Mouse (Mus musculus): ENCODE measurements around the gene Cask.
A peak's percentile ranks its signal among the peaks of the same experiment; 100 is the strongest.
"Not testable (repeated sequence)": the region's sequence is repeated elsewhere in the genome, so short reads cannot be mapped to it uniquely, and the experiment has no call there.

The Cask gene

GRCm38 (mm10) chrX:13851285-13851684, at the start of gene Cask:
Gene Cask, minus strand, starts transcription at chrX:13851367.
- no peak for DNase-seq

GRCm38 (mm10) chrX:13889976-13890375, 38.8 kb upstream of the Cask start:
- no peak for DNase-seq

DNA sequence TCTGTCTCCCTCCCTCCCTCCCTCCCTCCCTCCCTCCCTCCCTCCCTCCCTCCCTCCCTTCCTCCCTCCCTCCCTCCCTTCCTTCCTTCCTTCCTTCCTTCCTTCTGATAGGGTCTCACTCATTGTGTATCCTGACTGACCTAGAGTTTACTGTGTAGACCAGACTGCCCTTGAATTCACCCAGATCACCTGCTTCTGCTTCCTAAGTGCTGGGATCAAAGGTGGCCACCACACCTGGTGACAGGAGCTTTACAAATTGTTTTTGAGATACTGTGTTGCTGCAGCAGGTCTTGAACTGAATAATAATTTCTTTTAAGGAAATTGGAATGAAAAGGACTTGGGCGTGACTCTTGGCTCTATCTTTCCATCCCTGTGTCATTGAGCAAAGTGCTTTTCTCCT, 33.2 kb upstream of the Cask start:
- no peak for DNase-seq

DNA sequence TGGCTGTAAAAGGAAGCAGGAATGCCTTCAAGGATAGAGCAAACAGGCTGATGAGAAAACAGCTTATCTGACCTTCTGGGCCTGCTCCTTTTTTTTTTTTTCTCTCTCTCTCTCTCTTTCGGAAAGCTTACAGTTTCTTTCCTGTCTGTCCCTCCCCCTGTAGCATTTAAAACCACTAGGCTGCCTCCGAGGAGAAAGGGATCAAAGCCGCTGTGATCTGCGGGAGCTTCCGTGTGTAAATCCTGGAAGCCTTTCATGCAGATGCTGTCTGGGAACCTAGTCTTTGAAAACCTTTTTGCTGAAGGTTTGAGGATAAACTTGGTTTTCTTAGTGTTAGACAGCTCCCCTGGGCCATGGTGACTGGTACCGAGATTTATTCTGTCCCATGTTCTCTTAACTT, 30.8 kb upstream of the Cask start:
- no peak for DNase-seq

GRCm38 (mm10) chrX:13860145-13860544, 9.0 kb upstream of the Cask start:
- no peak for DNase-seq

DNA sequence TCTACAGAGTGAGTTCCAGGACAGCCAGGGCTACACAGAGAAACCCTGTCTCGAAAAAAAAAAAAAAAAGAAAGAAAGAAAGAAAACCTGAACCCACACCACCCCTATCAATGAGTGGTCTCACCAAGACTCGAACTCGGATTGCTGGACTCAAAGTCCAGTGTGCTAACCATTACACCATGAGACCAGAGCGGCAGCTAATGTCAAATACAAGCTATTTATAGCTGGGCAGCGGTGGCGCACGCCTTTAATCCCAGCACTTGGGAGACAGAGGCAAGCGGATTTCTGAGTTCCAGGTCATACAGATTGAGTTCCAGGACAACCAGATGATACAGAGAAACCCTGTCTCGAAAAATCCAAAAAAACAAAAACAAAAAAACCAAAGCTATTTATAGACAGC, 7.9 kb upstream of the Cask start:
- no peak for DNase-seq

DNA sequence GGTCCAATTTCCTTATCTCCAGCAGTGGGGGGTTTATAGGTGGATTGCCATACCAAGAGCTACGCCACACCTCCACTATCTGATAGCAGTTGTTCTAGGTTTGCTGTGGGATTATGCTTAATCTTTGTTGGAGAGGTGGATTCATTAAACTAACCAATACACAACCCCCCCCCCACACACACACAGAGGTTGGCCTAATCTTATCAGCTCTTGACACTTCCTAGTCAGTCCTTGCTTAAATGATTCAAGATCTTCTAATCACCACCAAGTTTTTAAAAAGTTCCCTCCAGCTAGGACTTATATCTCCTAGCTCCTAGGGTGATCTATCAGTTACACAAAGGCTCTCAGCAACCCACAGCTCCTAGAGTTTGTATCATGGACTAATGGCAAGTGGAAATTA, 2.7 kb downstream of the Cask start:
- DNase-seq = no peak

- DNase-seq = peak; percentile 58
These were observed 3.7 kb downstream of the Cask start for GRCm38 (mm10) chrX:13847502-13847851.

DNA sequence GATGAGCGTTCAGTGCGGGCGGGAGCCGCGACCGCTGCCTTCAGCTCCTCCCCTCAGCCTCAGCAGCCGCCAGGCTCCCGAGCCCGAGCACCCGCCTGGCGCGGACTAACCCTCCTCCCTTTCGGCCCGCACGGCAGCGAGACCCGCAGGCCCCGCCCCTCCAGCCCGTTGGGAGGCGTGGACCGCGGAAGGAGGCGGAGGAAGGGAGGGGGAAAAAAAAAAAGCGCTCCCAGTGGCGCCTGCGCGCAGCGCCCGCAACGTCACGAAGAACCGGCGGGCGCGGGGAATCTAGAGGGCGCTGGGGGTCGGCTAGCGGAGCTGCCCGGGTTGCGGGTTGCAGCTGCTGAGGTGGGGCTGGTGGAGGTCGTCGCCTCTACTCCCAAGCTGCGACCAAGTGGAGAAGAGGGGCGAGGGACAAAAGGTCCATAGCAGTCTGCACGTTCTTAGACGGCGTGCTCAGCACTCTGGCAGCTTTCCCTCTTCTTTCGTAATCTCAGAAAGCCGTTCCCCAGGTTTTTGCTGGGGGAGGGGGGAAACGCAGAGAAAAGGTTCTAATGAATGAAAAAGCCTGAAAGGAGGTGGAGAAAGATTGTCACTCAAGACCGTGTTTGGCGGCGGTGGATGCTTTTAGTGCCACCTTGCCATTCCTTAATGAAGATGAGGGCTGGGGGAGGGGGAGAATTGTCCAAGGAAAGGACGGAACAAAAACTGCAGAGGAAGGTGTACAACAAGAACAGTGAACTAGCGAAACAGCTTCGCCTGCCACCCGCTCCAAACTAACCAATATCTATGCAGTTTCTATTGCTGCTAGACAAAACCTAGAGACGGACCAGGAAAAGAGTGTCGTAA, 4.3 kb downstream of the Cask start:
- peak; percentile 89 for DNase-seq

DNA sequence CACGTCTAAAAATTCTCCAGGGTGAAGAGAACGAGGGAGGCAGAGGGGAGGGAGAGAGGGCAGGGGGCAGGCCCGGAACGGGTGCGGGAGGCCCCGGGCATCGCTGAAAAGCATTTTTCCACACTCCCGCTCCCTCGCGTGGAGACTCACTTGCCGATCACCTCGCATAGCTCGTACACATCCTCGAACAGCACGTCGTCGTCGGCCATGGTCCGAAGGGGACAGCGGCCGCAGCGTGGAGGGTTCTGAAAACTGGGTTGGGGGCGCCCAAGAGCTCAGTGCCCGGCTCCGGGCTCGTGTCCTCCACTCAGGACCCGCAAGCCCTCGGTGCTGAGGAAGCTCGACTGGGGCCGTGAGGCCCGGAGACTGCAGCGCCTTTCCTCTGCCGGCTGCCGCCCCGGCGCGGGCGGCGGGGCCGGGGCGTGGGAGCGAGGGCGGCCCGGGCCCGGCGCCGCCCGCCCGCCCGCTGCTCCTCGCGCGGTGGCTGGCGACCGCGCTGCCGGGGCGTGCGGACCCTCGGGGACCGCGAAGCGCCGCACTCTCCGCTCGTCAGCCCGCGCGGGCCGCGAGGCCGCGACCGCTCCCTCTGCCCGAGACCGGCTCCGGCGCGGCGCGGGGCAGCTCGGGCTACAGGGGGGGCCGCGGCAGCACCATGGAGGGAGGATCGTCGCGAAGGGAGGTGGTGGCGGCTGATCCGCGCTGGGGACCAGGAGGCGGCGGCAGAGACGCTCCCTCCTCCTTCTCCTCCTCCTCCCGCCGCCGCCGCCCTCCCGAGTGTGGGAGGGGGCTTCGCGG, 5.1 kb downstream of the Cask start:
- DNase-seq = peak; percentile 55

- peak; percentile 39 for DNase-seq
These were observed 5.9 kb downstream of the Cask start for GRCm38 (mm10) chrX:13845141-13845857.

DNA sequence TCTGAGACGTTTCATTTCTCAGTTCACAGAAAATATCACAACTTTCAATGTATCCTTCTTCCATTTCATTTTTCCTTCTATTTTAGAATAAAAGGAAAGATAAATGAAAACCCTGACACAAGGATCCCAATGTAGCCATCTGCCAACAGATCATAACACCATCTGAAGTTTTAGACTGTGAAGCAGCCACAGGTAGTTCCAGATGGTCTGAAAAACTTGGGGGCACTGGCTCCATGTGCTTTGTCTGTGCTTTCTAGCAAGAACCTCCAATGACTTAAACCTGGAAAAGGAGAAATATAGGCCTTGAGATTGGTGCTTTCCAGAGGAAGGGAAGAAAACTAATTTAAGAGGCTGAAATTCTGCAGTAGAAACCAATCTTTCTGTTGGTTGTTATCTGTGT, 28.4 kb downstream of the Cask start:
- DNase-seq = peak; percentile 33

DNA sequence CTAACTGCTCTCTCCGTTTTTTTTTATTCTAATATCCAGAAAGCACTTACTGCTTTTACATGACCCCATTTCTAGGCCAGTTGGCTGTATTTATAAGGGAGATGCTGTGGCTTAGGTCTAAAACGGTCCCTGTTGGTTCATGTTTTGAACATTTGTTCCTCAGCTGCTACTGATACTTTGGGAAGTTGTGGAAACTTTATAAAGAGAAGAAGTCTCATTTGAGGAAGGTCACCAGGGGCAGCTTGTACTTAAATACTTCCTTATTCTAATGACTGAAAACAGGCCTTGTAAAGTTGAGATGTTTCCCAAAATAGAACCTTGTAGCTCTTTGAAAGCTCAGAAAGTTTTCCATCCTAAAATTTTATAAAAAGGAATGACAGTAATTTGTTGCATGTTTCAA, 52.4 kb downstream of the Cask start:
- no peak for DNase-seq

GRCm38 (mm10) chrX:13765672-13766071, 85.5 kb downstream of the Cask start:
- no peak for DNase-seq

DNA sequence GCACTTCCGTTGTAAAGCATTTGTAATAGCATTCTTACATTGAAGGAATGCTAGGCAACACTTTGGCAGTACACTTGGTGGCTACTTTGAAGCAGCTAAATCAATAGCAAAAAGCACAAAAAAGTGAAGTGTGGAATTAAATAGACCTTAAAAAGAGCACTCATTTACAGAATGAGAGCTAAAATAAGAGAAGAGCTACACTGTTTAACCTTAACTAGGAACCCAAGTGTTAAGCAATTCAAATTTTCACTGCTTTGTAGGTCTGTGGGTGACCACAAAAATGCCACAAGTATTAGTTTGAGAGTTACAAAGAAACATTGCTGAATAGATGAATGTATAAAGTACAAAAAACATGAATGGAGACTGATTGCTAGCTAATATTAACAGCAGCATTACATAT, 86.1 kb downstream of the Cask start:
- no peak for DNase-seq

DNA sequence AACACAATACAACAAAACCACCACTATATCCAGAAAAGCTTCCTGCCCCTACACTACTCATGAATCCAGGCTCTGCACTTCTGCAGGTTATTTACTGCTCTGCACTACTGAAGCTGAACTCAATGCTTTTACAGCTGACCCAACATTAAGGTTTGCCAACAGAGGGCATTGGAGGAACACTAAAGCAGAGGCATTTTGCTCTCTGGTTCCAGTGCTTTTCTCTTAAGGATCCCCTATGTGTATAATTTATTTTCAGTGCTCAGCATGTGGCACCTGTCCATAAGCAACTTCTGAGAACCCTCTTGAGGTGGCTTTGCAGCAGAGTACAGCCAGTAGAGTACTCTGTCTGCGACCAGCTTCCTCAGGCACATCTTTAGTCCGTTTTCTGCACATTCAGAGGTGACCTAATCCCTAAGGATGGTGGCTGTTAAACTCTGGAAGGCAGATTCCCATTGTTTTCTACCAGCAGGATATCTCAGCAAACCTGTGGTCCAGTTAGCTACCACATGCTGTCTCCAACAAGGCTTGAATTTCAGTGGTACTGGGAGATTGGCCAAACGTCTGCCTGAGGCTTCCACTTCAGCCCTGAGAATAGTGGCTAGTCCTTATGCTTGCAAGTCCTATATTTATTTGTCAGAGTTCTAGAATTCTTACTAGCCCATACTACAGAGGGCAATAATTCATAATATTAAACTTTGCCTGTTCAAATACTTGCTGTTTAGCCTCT, 93.7 kb downstream of the Cask start:
- DNase-seq = peak; percentile 47

- no peak for DNase-seq
These were observed 110.1 kb downstream of the Cask start for GRCm38 (mm10) chrX:13741110-13741509.

GRCm38 (mm10) chrX:13730785-13731184, 120.4 kb downstream of the Cask start:
- not testable (repeated sequence) for DNase-seq

GRCm38 (mm10) chrX:13729835-13730480, 121.2 kb downstream of the Cask start:
- peak; percentile 16 for DNase-seq

GRCm38 (mm10) chrX:13725573-13726403, 125.4 kb downstream of the Cask start:
- no peak for DNase-seq

- no peak for DNase-seq
These were observed 130.8 kb downstream of the Cask start for GRCm38 (mm10) chrX:13720296-13720829.

Measured in cerebellum, adult 9-10 months (tissue).